Mouse (Mus musculus): ENCODE measurements at regions not wholly inside any gene's neighbourhood (a gene's known extent, or its start where the extent isn't known, plus 50 kb on each side); places are given as distances from the start of the nearest gene placed in this dataset.
"Not testable (repeated sequence)": the region's sequence is repeated elsewhere in the genome, so short reads cannot be mapped to it uniquely, and the experiment has no call there.

GRCm38 (mm10) chr14:114485781-114486180 is 606.2 kb upstream of the Gpc5 start:
- no peak for ATAC-seq

GRCm38 (mm10) chr14:114493371-114493770 is 598.6 kb upstream of the Gpc5 start:
- ATAC-seq, result not testable (repeated sequence)

DNA sequence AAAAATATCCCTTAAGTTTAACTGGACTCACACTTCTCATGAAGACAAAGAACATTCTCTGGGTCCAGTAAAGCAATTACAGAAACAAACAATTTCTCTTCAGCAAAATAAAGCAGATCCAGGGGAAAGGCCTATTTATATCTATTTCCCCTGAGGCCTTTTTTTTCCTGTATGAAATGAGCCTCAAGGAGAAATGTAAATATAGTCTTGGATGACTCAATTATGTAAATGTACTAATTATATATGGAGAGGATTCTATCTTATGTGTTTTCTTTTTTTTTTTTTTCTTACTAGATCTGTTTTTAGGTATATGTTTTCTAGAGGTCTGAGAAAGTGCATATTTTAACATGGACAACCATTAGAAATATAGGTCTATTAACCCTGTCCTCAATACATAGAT is 587.0 kb upstream of the Gpc5 start:
- no peak for ATAC-seq

GRCm38 (mm10) chr14:114547910-114548680 is 543.9 kb upstream of the Gpc5 start:
- ATAC-seq, result no peak

- no peak for ATAC-seq
Measured at GRCm38 (mm10) chr14:114549101-114549500, 542.9 kb upstream of the Gpc5 start.

DNA sequence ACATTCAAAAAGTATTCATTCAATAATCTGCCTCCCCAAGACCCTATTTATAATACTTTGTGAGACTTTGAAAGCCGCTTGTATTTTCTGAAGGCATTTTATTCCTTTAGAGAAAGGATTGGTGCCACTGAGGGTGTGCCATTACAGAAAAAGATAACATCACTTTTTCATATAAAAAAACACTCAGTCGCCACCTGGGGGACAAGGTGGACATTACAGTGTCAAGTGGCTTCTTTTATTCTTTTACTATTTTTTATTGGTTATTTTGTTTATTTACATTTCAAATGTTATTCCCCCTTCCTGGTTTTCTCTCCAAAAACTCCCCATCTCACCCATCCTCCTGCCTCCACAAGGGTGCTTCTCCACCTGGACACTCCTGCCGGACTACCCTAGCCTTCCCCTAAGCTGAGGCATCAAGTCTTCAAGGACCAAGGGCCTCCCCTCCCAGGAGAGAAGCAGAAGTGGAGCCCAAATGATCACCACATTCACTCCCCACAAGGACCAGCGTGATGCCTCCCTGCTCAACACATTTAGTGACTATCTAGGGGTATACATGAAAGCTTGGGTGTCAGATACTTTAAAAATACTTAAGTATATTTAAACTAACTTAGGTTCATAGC is 525.5 kb upstream of the Gpc5 start:
- ATAC-seq, result no peak

GRCm38 (mm10) chr14:114567673-114568309 is 524.2 kb upstream of the Gpc5 start:
- ATAC-seq, result no peak

- ATAC-seq, result no peak
Measured at GRCm38 (mm10) chr14:114587367-114588064, 504.5 kb upstream of the Gpc5 start.

DNA sequence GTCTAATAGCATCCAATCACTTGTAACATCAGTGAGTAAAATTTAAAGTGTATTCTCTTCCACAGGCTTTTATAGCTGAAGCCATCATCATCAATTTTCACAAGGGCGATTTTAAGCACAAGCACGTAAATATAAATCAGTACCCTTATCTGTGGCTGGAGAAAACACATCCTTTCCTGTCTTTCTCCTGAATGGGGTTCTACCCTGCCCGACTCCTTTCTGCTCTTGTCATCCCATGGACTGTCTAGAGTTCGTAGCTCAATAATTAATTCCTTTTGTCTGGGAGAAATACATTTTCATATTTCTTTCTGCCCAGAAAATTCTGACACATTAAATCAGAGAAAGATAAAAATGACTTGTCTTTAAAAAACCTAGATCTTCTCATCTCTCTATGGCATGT is 482.7 kb upstream of the Gpc5 start:
- no peak for ATAC-seq

- no peak for ATAC-seq
Measured at GRCm38 (mm10) chr14:114612400-114612799, 479.6 kb upstream of the Gpc5 start.

- no peak for ATAC-seq
Measured at GRCm38 (mm10) chr14:114656636-114657035, 435.4 kb upstream of the Gpc5 start.

GRCm38 (mm10) chr14:114662028-114662427 is 430.0 kb upstream of the Gpc5 start:
- no peak for ATAC-seq

GRCm38 (mm10) chr14:114685133-114685532 is 406.9 kb upstream of the Gpc5 start:
- no peak for ATAC-seq

DNA sequence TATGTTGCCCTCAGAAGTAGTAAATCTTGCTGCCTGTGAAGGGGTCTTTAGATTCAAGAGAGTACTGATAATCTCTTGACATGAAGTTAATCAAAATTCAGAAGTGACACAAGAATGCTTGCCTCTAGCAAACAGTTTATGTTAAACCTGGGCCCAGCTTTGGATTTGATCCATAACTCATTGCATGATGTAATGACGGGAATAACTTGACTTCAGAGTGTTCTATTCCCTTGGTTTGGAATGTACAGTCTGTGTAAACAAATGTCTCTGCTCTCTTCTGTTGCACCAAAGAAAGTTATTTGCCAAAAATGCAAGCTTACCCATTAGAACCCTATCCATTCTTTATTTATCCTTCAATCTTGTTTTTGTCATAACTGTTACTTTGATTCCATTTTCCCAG is 397.1 kb upstream of the Gpc5 start:
- no peak for ATAC-seq

GRCm38 (mm10) chr14:114697543-114697942 is 394.5 kb upstream of the Gpc5 start:
- ATAC-seq, result no peak

DNA sequence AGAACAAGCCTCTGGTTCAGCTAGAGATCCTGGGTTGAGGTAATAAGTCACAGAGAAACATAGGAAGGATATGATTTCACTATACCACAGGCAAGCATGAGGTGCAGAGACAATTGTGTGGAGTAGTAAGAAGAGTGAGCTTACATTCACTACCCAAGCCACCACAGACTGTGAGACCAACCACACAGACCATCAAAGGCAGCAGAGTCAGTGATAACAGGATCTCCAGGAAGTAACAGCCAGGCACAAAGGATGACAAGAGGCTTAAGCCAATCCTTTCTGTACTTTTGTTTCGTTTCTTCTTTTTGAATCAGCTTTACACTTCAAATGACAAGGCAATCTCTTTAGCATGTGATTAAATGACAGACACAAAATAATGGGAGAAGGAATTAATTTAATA is 368.9 kb upstream of the Gpc5 start:
- no peak for ATAC-seq

DNA sequence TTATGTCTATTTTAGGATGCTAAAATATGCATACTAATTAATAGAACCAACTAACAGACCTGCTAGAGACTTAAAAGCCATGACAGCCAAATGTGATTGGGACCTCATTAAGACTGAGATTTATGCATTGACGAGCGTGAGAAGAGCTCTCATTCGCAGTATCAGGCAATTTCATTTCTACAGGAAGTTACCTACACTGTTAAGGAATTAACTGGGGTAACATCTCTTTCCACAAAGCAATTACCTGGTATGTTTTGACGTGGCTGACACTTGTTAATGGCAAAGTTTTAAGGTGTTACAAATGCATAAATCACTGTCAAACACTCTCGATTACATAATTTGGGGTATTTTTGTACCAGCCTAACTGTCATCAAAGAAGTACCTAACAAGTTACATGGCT is 324.7 kb upstream of the Gpc5 start:
- no peak for ATAC-seq

DNA sequence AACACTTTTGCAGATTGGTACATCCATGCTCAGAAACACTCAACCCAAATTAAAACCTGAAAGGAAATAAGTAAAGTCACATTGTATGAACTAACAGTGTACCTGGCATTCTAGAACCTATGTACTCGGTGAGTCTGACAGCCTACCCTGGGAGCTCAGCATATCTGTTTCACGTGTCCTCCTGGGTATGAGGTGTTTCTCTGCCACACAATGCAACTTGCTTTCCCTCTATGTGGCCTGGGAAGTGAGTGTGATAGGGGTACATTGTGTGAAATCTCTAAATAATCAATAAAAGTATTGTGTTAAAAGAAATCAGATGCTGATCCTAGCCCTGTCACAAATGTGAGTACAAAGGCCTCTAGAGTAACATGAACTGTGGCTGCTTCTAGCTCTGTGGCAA is 315.3 kb upstream of the Gpc5 start:
- no peak for ATAC-seq

DNA sequence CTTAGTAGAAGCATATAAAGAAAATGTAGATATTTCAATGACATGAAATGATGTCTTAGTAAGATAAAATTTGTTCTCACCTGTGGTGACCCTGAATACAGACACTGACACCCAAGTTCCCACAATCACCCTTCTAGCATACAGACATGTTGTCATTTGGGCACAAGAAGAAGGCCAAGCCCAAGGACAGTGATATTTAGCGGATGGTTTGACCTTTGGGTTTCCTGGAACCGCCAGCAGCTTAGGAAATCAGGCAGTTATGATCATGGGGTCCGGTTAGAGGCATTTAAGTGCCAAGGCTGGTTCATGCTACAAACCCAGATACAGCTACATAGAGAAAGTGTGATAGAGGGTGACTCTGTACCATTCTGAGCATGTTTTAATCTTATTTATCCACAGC is 310.2 kb upstream of the Gpc5 start:
- ATAC-seq, result no peak

DNA sequence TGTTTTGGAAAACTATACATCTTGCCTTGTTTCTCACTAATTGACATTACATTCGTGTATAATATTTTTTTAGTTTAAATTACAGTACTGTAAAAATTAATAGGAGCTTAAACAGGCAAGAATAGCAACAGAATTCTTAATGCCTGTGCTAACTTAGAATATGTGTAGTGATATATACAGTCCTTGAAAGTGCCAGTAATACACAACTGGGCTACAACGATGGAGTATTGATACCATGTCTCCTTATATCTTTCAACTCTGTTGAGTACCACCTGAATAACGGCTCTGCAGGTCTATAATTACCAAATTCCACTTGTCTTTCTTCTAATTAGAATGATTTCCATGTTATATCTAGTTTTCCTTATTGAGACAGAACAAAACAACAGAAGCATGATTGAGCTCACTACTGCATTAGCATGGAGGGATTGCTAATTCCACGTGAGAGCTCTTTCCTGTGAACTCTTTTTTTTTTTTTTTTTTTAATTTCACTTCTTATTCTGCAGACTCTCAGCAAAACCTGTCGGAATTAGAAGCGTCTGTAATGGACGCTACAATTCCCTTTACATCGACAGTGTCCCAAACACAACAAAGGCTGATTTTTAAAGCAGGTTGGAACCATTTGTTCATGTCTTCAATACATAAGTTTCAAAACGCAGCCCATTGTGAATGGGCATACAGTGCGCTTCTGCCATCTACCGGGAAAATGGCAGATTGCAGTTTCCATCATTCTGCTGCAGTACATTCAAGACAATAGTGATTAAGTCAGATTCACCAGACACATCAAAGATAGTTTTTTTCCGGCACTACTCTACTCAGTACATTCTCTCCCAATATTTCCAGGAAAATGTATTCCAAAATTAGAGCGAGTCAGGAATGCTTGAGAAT is 300.8 kb upstream of the Gpc5 start:
- peak; percentile 52 for ATAC-seq

DNA sequence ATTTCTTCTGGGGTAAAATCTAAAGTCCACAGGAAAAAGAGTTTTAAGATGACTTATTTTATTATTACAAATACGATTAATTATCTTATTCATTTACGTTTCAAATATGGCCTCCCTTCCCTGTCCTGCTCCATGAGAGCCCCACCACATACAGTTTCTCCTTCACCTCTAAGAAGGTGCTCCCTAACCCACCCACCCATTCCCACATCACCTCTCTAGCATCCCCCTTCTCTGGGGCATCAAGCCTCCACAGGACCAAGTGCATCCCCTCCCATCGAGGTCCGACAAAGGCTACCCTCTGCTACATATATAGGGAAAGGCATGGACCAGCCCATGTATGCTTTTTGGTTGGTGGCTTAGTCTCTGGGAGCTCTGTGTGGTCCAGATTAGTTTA is 300.2 kb upstream of the Gpc5 start:
- no peak for ATAC-seq

DNA sequence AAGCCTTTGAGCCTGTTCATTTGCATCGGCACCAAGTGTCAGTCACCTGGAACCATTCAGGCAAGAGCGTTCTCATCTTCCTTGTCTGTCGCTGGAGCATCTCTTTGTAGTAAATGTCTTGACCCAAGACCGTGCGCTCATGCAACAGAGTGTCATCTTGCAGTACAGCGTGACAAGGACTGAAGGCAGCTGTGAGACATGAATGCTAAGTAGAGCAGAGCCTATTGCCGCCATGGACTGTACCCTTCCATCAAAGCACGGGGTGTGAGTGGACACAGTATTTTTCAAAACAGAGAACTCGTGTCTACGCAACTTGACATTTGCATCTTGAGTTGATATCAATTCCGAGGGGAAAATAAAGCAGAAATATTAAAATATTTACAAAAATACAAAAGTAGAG is 287.4 kb upstream of the Gpc5 start:
- no peak for ATAC-seq

Measured in activated CD4-positive, CD25-positive, alpha-beta regulatory T cell, adult 4 months (primary cell).